Mouse (Mus musculus) right cerebral cortex, postnatal 14 days (tissue): ENCODE data around the gene Zp3.

ENCODE experiments used
- DNase-seq: peaks from one replicate; pipeline ENCODE4 v3.0.0; 2022

Zp3 gene

GRCm38 (mm10) chr5:135962492-135963279 lies 17.2 kb upstream of the Zp3 start:
- peak; percentile 94 for DNase-seq

DNA sequence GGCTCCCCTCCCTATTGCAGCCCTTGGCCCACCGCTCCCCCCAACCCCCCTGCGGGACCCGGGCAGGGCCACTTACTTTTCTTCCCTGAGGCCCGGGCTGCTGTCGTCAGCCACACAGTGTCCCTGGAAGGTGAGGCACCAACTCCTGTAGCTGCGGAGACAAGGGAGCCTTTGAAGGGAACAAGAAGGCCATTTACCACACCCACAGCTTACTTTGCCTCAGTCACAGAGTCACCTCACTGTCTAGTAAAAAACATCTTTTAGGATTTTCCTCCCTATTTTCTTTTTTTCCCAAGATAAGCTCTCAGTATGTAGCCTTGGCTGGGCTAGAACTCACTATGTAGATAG lies 16.6 kb upstream of the Zp3 start:
- DNase-seq, result no peak

DNA sequence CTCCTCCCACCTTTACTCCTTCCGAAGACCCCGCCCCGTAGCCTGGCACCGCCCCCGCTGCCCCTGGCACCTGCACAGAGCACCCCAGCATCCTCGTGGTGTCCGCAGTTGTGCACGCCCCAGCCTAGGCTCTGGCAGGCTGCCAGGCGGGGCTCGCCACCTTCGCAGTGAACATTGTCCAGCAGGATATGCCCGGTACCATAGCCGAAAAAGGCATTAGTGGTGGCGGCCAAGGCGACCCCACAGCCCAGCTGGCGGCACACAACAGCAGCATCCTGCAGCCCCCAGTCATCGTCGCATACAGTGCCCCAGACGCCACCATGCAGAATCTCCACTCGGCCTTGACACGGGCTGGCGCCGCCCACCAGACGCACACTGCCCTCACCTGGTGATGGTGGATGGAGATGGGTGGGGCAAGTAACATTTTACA lies 14.4 kb upstream of the Zp3 start:
- peak; percentile 26 for DNase-seq

- DNase-seq, result no peak
These were observed 13.0 kb upstream of the Zp3 start for GRCm38 (mm10) chr5:135966866-135967265.

DNA sequence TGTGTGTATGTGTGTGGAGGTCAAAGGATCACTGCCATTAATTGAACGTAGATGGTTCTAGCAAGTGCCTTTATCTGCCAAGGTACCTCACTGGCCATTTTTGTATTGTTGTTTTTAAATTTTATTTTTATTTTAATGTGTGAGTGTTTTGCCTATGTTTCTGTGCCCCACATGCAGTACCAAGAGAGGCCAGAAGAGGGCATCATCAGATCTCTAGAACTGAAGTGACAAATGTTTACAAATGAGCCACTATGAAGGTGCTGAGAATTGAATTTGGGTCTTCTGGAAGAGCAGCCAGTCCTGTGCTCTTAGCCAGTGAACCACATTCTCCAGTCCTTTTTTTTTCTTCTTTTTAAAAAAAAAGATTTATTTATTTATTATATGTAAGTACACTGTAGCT lies 11.1 kb upstream of the Zp3 start:
- DNase-seq, result peak; percentile 46

- DNase-seq, result no peak
These were observed 9.7 kb upstream of the Zp3 start for GRCm38 (mm10) chr5:135970247-135970646.

- no peak for DNase-seq
These were observed 8.0 kb upstream of the Zp3 start for GRCm38 (mm10) chr5:135971876-135972275.

DNA sequence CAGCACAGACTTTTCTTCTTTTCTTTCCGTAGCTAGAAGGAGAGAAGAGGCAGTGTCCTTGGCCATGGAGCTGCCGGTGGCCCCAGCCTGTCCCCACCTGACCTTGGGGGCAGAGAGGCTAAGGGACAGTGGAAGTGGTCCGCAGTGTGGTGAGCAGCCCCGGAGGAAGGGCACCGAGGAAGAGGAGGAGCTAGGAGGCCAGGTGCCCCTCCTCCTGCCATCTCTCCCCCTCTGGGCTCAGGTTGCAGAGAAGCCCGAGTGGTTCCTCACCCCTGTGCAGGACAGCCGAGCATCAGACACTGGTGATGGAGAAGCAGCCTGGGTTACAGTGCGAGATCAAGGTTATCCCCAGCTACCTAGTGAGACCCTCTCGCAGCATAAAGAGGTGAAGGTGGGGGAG lies 5.5 kb upstream of the Zp3 start, which contains the start of gene Ssc4d:
Gene Ssc4d, minus strand, starts transcription at position 167 of the 400 bp plus-strand sequence.
- no peak for DNase-seq

DNA sequence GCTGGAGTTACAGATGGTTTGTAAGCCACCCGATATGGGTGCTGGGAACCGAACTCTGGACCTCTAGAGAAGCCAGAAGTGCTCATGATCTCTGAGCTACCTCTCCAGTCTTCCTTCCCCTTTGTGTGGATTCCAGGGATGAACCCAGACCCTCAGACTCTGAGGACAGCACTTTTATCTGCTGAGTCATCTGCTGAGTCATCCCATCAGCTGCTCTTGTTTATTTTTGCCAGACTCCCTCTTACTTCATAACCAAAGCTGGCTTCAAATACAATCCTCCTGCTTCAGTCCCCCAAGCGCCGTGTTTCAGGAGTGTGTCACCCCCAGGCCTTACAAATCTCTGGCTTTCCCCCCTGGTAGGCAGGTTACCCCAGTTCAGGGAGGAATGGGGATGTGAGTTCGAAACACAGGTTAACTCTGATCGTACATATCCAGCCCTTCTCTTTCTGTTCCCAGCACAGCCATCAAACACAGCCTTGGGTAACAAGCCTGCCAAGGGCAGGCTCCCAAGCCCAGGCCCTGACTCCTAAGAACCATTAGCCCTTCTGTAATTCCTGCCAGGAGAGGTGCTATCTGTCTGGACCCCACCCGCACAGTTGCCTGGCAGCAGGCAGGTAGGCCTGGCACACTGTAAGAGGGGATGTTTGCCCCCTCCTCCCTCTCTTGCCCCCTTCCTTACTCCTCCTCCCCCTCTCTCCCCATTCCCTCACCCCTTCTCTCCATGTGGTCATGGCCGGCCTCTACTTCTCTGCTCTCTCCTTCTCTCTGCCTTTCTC lies 3.8 kb upstream of the Zp3 start:
- DNase-seq, result no peak

DNA sequence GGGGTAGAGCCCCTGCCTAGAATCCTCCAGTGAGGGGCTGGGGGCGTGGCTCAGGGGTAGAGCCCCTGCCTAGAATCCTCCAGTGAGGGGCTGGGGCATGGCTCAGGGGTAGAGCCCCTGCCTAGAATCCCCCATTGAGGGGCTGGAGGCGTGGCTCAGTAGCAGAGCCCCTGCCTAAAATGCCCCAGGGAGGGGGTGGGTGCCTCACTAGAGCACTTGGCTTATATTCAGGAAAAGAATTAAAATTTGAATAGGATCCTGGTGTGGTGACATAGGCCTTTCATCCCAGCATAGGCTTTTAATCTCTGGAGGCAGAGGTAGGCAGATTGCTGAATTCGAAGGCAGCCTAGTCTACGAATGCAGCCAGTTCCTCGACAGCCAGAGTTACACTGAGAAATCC lies 518 bp upstream of the Zp3 start:
- no peak for DNase-seq

DNA sequence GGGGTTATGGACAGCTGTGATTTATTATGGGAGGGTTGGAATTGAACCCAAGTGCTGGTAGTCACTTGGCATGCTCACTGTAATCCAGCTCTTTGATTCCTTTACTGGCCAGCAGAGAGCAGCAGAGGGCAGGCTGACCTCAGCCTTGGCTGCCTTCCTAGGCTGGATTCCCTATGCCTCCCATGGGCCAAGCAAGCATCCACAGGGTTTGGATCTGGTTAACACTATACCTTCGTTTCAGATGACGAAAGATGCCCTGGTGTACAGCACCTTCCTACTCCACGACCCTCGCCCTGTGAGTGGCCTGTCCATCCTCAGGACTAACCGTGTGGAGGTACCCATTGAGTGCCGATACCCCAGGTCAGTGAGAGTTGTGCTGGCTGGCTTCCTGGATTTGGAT lies 2.5 kb downstream of the Zp3 start:
- no peak for DNase-seq

DNA sequence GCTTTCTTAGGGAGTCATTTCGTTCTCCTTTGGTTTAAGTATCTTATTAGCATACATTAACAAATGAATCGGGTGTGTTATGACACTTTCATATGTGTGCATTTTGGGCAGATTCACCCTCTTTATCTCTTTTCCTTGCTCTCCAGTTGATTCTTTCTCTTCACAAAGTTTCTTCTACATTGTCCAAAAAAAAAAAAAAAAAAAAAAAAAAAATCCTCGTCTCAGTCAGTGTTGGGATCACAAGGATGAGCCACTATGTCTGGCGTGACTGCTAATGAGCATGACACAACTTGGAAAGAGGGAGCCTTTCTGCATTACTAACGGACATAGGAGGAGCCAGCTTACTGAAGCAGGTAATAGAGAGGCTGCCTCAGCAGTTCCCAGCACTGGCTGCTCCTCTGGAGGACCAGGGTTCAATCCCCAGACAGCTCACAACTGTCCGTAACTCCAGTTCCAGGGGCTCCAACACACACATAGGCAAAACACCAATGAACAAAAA lies 4.7 kb downstream of the Zp3 start:
- no peak for DNase-seq

DNA sequence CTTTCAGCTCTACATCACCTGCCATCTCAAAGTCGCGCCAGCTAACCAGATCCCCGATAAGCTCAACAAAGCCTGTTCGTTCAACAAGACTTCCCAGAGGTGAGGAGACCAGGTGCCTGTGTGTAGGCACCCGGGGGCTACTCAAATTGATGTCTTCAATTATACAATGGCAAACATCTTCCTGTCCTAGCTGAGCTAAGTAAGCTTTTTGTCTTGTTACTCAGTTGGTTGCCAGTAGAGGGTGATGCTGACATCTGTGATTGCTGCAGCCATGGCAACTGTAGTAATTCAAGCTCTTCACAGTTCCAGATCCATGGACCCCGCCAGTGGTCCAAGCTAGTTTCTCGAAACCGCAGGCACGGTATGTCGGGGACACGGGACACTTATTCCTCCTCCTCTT lies 7.3 kb downstream of the Zp3 start:
- no peak for DNase-seq

DNA sequence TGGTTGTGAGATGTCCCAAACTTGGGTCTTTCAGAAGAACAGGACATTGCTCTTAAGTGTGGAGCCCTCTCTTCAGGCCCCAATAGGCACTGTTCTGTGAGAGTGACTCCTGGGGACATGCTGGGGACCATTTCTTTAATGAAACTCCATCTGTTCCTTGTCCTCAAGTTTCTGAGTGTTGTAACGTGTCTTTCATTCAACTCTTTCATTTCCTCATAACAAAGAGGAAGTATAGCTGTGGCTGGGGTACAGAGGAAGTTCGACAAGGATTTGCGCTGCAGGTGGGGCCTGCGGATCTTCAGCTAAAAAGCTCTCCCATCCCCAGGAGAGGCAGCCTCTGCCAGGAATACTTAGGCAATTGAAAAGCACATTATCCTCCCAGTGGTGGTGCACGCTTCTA lies 10.7 kb downstream of the Zp3 start:
- no peak for DNase-seq

GRCm38 (mm10) chr5:135993381-135993965 lies 13.6 kb downstream of the Zp3 start:
- DNase-seq, result no peak

GRCm38 (mm10) chr5:135994335-135994724 lies 14.4 kb downstream of the Zp3 start:
- no peak for DNase-seq

DNA sequence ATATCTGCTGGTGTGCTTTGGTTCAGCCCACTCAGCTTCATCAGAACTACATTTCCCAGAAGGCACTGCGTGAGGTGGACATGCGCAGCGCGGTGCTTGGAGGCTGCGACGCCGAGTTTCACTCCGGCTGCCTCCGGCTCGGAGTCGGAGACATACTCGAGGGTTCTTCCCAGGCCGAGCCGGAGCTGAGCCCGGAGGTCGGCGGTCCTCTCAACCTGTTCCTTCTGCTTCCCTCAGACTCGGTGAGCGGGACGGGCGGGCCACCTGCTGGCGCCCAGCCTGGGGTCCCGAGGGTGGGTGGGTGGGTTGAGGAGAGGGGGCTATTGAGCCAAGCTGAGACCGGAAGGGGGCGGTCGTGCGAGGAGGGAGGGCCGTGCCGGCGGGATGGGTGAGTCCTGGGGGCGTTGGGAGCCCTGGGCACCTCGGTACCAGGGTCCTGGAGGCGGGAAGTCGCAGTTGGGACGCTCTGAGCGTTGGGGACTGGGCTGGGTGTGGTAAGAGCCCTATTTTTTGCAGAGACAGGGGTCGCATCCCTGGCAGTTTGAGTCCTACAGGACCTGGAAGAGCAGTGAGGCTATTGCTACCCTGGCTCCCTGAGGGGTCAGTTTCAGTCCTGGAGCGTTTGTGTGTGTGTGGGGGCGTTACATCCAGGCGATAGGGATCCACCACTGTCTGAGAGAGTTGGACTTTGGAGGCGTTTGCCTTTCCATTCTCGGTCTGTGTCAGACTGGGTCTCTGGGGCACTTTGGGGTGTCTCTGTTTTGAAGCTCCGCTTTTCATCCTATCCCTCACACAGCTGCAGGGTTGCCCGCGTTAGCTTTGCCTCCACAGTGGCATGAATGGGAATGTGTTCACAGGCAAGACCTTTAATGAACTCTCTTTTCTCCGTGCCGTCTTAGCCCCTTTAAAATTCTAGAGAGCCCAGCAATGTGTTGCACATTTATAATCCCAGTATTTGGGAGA lies 15.1 kb downstream of the Zp3 start, which contains the start of gene Dtx2:
Gene Dtx2, plus strand, starts transcription at position 76 of the 963 bp plus-strand sequence.
- peak; percentile 87 for DNase-seq

DNA sequence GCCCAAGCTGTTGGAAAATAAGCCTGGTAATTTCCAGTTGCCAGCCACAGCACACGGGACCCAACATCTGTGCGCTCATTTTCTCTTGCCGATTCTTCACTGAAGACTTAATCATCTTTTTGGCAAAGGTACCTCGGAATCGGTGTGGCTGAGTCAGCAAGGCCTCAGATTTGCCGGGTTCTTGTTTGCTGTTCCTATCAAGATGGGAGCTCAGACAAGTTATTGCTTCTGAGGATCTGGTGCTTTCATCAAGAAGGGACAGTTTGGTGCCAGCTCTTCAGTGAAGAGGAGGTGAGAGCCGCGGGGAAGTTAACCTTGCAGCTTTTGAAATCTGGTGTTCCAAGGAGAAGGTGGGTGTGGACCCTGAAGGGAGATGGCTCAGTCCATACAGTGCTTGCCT lies 16.3 kb downstream of the Zp3 start:
- no peak for DNase-seq

DNA sequence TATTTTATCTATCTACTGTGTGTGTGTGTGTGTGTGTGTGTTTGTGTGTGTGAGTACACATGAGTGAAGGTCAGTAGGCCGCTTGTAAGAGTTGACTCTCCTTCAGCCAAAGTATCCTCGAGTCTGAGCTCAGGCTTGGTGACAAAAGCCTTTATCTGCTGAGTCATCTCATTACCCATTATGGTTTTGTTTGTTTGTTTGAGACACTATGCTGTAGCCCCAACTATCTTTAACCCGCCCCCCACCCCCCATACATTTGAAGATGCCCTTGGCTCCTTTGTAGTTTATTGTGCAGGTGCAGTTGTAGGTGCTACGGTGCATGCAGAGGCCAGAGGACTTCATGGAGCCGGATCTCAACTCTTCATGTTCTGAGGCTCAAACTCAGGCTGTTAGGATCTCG lies 21.3 kb downstream of the Zp3 start:
- DNase-seq, result no peak

DNA sequence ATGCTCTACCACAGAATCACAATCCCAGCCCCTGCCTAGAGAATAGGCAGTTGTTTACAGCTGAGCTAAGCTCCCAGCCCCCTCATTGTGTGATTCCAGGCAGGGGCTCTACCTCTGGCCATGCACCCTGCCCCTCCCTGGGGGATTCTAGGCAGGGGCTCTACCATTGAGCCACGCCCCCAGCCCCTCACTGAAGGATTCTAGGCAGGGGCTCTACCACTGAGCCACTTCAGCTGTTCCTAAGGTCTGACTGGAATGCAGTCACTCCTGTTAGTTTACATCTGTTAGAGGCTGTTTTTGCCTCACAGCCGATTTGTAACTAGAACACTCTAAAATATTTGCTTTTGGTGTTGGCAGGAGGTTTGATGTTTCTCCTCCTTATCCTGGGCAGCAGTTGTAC lies 22.4 kb downstream of the Zp3 start:
- DNase-seq, result no peak

- no peak for DNase-seq
These were observed 22.9 kb downstream of the Zp3 start for GRCm38 (mm10) chr5:136002751-136003151.

GRCm38 (mm10) chr5:136004537-136004936 lies 24.6 kb downstream of the Zp3 start:
- DNase-seq, result no peak

DNA sequence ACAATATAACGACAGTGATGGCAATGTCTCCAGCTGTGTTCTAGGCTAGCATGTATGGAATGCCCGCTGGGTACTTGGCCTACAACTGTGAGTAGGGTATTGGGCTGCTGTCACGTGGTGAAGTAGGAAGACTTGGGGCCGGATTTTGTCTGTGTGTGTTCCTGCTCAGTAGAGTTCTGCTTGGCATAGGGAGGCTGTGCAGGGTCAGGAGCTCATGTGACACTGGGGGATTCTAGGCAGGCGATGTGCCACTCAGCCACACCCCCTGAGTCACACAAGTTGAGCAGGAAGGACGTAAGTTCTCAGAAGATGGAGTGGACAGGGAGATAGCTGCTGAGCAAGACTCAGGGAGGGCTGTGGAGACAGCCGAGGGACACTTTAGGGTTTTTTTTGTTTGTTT lies 27.8 kb downstream of the Zp3 start:
- DNase-seq, result no peak
